In the genomic region with DNA sequence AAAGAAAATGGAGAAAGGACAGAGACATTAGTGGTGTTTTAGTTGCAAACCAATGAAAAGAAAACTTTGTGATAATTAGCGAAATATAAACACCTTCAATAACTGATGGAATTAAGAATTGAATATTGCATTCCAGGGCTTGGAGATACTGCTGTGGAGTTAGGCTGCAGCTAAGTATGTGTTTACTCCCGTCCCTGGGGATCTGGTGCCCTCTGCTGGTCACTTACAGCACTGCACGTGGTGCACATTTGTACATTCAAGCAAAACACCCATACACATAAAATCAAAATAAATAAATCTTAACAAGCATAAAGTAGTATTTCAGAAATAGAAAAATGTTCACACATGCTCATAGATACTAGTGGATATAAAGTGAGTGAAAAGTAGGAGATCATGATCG, we compare ENCODE assay signal across 7 mouse cellular contexts.
DNase-seq lines count a peak whose midpoint lies in the region; ATAC-seq and TF ChIP-seq lines count a peak whose summit lies in the region.

No protein-coding gene starts in this region.

- no peak overlapping the region for H3K27ac ChIP-seq in forebrain, embryonic 15.5 days (replicated peaks)
- H3K27ac ChIP-seq in midbrain, embryonic 13.5 days = no peak overlapping the region
- no peak overlapping the region for H3K27ac ChIP-seq in small intestine, adult 2 months (ENCODE audit: insufficient read depth, low read depth, low read length)

- in situ Hi-C loops in Patski (cut with MboI; ENCODE audit: low pct_unique_long_range_greater_than_20kb) = loop anchor here (5.0 to 25.0 kb wide), 4 partner anchors 235 to 705 kb away; a partner anchor contains a TSS

- no peak overlapping the region for H3K4me2 ChIP-seq in forebrain, embryonic 15.5 days (replicated peaks)
- no peak overlapping the region for H3K4me2 ChIP-seq in midbrain, embryonic 13.5 days (replicated peaks)

- POLR2A ChIA-PET in Patski (lab: Charles Lee) = no interaction called here

- H3K27me3 ChIP-seq in Patski = peaks cover 6% of the 10 kb centered on the region
- no peaks in the 10 kb centered on the region for H3K27me3 ChIP-seq in forebrain, embryonic 15.5 days
- H3K27me3 ChIP-seq in midbrain, embryonic 13.5 days = no peaks in the 10 kb centered on the region
- no peaks in the 10 kb centered on the region for H3K27me3 ChIP-seq in small intestine, adult 2 months (ENCODE audit: control insufficient read depth, insufficient read depth, low read length)

- peak; percentile 78 for ATAC-seq in Patski
- peak; percentile 74; the same call in 1 of the 2 replicates for ATAC-seq in forebrain, embryonic 15.5 days (replicated peaks)
- ATAC-seq in midbrain, embryonic 13.5 days = peak; percentile 81

- 18% methylated on average over 4 of the region's 4 CpGs for WGBS in forebrain, embryonic 15.5 days
- 21% methylated on average over 4 of the region's 4 CpGs for WGBS in midbrain, embryonic 13.5 days
- WGBS in small intestine, adult 2 months = 16% methylated on average over 4 of the region's 4 CpGs

- intact Hi-C loops in left cerebral cortex, postnatal 14 days (cut with DNase I) = loop anchor here (2.0 to 10.0 kb wide), 2 partner anchors 316 to 672 kb away; no protein-coding TSS in a partner anchor

- H3K4me3 ChIP-seq in forebrain, embryonic 15.5 days = no peak overlapping the region
- H3K4me3 ChIP-seq in midbrain, embryonic 13.5 days (replicated peaks) = no peak overlapping the region
- H3K4me3 ChIP-seq in small intestine, adult 2 months (ENCODE audit: low read depth, low read length) = no peak overlapping the region

- CTCF ChIA-PET in Patski (lab: Charles Lee) = interaction anchor here (0.8 to 3.8 kb wide), 2 partner anchors 11 to 104 kb away, joined by 3 to 24 read pairs; no protein-coding TSS in a partner anchor

- TF ChIP-seq CTCF in Patski (IDR thresholded peaks at IDR 0.05) = peak; percentile 98
- TF ChIP-seq CTCF in small intestine, adult 2 months (IDR thresholded peaks at IDR 0.05; ENCODE audit: extremely low read depth, insufficient read length, insufficient replicate concordance, low read depth, low read length) = peak; percentile 96; the same call in 1 of the 2 replicates

- no peaks in the 10 kb centered on the region for H3K36me3 ChIP-seq in forebrain, embryonic 15.5 days
- no peaks in the 10 kb centered on the region for H3K36me3 ChIP-seq in midbrain, embryonic 13.5 days
- H3K36me3 ChIP-seq in small intestine, adult 2 months (ENCODE audit: control insufficient read depth, insufficient read depth, low read length) = no peaks in the 10 kb centered on the region

- TF ChIP-seq POLR2A in small intestine, adult 2 months (IDR thresholded peaks at IDR 0.05; ENCODE audit: low read depth, low read length) = no peak

- no peak for DNase-seq in Patski (ENCODE audit: low read depth, low spot score)
- DNase-seq in c-Kit-positive CD71-positive TER-119-positive erythroid progenitor cells, embryonic 14.5 days (ENCODE audit: low spot score) = peak; percentile 62
- DNase-seq in induced T-regulatory cell, adult 2 months (ENCODE audit: low read depth) = peak; percentile 78
- peak; percentile 59 to 89 for DNase-seq in left cerebral cortex, postnatal 14 days (ENCODE audit: low spot score in 2 of 2)

- no peak overlapping the region for H3K9ac ChIP-seq in forebrain, embryonic 15.5 days (replicated peaks)
- H3K9ac ChIP-seq in midbrain, embryonic 13.5 days (replicated peaks) = no peak overlapping the region

- H3K4me1 ChIP-seq in forebrain, embryonic 15.5 days = peaks cover 5% of the 10 kb centered on the region; the same call in 1 of the 2 replicates
- 0 out of 2 replicates have a peak, but pooled peaks cover 3% of the 10 kb centered on the region for H3K4me1 ChIP-seq in midbrain, embryonic 13.5 days (replicated peaks)
- H3K4me1 ChIP-seq in small intestine, adult 2 months (ENCODE audit: control insufficient read depth, insufficient read depth, insufficient read length, low read length) = no peaks in the 10 kb centered on the region

- no peaks in the 10 kb centered on the region for H3K9me3 ChIP-seq in forebrain, embryonic 15.5 days
- no peaks in the 10 kb centered on the region for H3K9me3 ChIP-seq in midbrain, embryonic 13.5 days
